Mouse (Mus musculus) limb, embryonic 14.5 days (tissue): ENCODE results near the gene Fndc11. TPM values are rescaled to one million over a fixed set of nuclear protein-coding genes. Genes with fewer than 3 reads are reported as not detected.

Experiments used
- ATAC-seq: fragments of 200-750 bp; cut with Nextera tagmentation; 2 replicates; pipeline ENCODE4 v1.8.0; 2017; ENCODE audit warnings: low read depth, moderate number of reproducible peaks, moderate TSS enrichment; ENCODE audit not compliant: low FRiP score
- DNase-seq: peaks from one replicate; pipeline ENCODE4 v3.0.0-alpha.2; 2015; ENCODE audit warnings: low spot score
- H3K27ac ChIP-seq: fragments of 300-500 bp; sonication (generic); replicated peaks from 2 replicates; pipeline ENCODE4 v1.5.1; 2014; ENCODE audit warnings: low read depth, mild to moderate bottlenecking, low read length, moderate library complexity, mixed read lengths
- H3K27me3 ChIP-seq: fragments of 300-500 bp; sonication (generic); 2 replicates; pipeline ENCODE4 v1.6.1; 2014; ENCODE audit warnings: low read length, mixed read lengths; ENCODE audit not compliant: control insufficient read depth, insufficient read depth
- H3K36me3 ChIP-seq: fragments of 300-500 bp; sonication (generic); 2 replicates; pipeline ENCODE4 v1.6.1; 2014; ENCODE audit warnings: mild to moderate bottlenecking, low read length, moderate library complexity, mixed read lengths; ENCODE audit not compliant: control insufficient read depth, insufficient read depth
- H3K4me1 ChIP-seq: fragments of 300-500 bp; sonication (generic); 2 replicates; pipeline ENCODE4 v1.6.1; 2014; ENCODE audit warnings: antibody characterized with exemption, low read length, mixed read lengths; ENCODE audit not compliant: control insufficient read depth, insufficient read depth
- H3K4me2 ChIP-seq: fragments of 300-500 bp; sonication (generic); replicated peaks from 2 replicates; pipeline ENCODE4 v1.6.1; 2014; ENCODE audit warnings: low read depth, mild to moderate bottlenecking, low read length, moderate library complexity; ENCODE audit not compliant: severe bottlenecking
- H3K4me3 ChIP-seq: fragments of 300-500 bp; sonication (generic); replicated peaks from 2 replicates; pipeline ENCODE4 v1.5.1; 2014; ENCODE audit warnings: low read length
- H3K9ac ChIP-seq: fragments of 300-500 bp; sonication (generic); 2 replicates; pipeline ENCODE4 v1.6.1; 2014; ENCODE audit warnings: mild to moderate bottlenecking, low read depth, low read length, moderate library complexity; ENCODE audit not compliant: severe bottlenecking
- H3K9me3 ChIP-seq: fragments of 300-500 bp; sonication (generic); 2 replicates; pipeline ENCODE4 v1.6.1; 2016; ENCODE audit warnings: low read length; ENCODE audit not compliant: control insufficient read depth
- POLR2A ChIP-seq: fragments of 200-500 bp; IDR thresholded peaks from 2 replicates; pipeline ENCODE4 v1.8.0; 2012; ENCODE audit warnings: inconsistent platforms, mild to moderate bottlenecking, moderate library complexity, borderline replicate concordance; ENCODE audit not compliant: insufficient read depth, insufficient read length; ENCODE audit errors: extremely low read depth
- WGBS: fragments of 180-500 bp; shearing (Covaris S2); extraction: QIAGEN DNeasy Blood & Tissue Kit; methylation state at CpG from one replicate; pipeline ENCODE4 v1.1.7; 2014; 5-methylcytosine and 5-hydroxymethylcytosine counted together
- polyA plus RNA-seq, 2 experiments: library from polyadenylated mRNA; depleted of rRNA in 1 of 2; stranded (reverse) in 1 of 2; unstranded in 1 of 2; fragments of >200 nt; fragmentation: Nextera tagmentation in 1 of 2; extraction: Ambion mirVana in 1 of 2; gene quantifications; 2 replicates each; pipeline versions ENCODE4 v1.2.1 to v1.2.3; 2012 to 2014

Gene Fndc11
- polyA plus RNA-seq, 2 experiments = 0.28 TPM; not detected in 1

- Histone ChIP-seq H3K36me3 (peaks cover 12% of the 10 kb centered on the region; the same call in 1 of the 2 replicates), H3K9ac (no peak overlapping the region), H3K9me3 (no peaks in the 10 kb centered on the region), H3K27ac (no peak overlapping the region), H3K4me1 (peaks cover 8% of the 10 kb centered on the region; the same call in 1 of the 2 replicates), H3K4me2 (no peak overlapping the region), H3K27me3 (no peaks in the 10 kb centered on the region), H3K4me3 (no peak overlapping the region)
- no peak for ATAC-seq
- WGBS = 66% methylated on average over 3 of the region's 3 CpGs
- TF ChIP-seq POLR2A = no peak
- no peak for DNase-seq
These were observed 26.8 kb upstream of the Fndc11 start for GRCm38 (mm10) chr2:181193044-181193443.

DNA sequence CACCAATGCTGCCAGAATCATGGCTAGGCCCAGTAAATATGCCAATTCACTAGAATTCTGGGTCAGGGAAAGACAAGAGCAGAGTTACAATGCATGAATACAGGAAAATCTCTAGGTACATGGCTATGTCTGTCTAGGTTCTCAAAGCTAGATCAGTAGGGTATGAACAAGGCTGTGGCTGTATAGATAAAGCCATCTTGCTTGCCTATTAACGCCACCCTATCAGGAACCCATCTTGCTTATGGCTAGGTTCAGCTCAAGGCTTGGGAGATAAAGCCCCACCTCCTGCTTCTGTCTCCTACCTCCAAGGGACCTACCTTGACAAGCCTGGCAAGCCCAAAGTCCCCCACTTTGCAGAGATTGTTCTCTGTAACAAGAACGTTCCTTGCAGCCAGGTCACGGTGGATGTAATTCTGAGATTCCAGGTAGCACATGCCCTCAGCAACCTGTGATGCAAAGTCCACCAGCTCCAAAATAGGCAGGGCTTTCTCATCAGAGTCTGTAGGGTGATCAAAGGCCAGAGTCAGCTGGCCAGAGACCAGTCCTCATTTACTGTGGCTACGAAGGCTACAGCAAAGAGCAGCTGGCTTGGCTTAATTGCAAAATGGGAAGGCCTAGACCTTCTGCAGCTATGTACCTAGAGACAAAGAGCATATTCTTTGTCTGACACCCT is 23.0 kb upstream of the Fndc11 start:
- no peak overlapping the region for H3K4me3 ChIP-seq
- H3K27ac ChIP-seq = no peak overlapping the region
- no peak overlapping the region for H3K4me2 ChIP-seq
- 83% methylated on average over 4 of the region's 4 CpGs for WGBS
- no peaks in the 10 kb centered on the region for H3K36me3 ChIP-seq
- no peak for ATAC-seq
- H3K9me3 ChIP-seq = no peaks in the 10 kb centered on the region
- no peaks in the 10 kb centered on the region for H3K27me3 ChIP-seq
- no peak for DNase-seq
- TF ChIP-seq POLR2A = no peak
- H3K4me1 ChIP-seq = no peaks in the 10 kb centered on the region
- H3K9ac ChIP-seq = no peak overlapping the region

GRCm38 (mm10) chr2:181201606-181202005 is 18.2 kb upstream of the Fndc11 start:
- no peak overlapping the region for H3K4me2 ChIP-seq
- DNase-seq (no peak), ATAC-seq (no peak)
- no peak overlapping the region for H3K27ac ChIP-seq
- no peak overlapping the region for H3K4me3 ChIP-seq
- H3K9ac ChIP-seq = no peak overlapping the region
- TF ChIP-seq POLR2A = no peak
- no peaks in the 10 kb centered on the region for H3K27me3 ChIP-seq
- H3K4me1 ChIP-seq = no peaks in the 10 kb centered on the region
- no peaks in the 10 kb centered on the region for H3K36me3 ChIP-seq
- WGBS = 62% methylated on average over 3 of the region's 3 CpGs
- no peaks in the 10 kb centered on the region for H3K9me3 ChIP-seq

GRCm38 (mm10) chr2:181202422-181202821 is 17.4 kb upstream of the Fndc11 start, which contains the start of gene Ptk6:
TSS of gene Ptk6 (minus strand) at chr2:181202789.
- H3K27ac ChIP-seq = no peak within 1 kb of the TSS
- no peaks in the 10 kb centered on the region for H3K36me3 ChIP-seq
- no peaks in the 10 kb centered on the region for H3K4me1 ChIP-seq
- no peak within 1 kb of the TSS for H3K4me2 ChIP-seq
- no peak for TF ChIP-seq POLR2A
- DNase-seq (no peak), ATAC-seq (no peak)
- H3K27me3 ChIP-seq = no peaks in the 10 kb centered on the region
- no peaks in the 10 kb centered on the region for H3K9me3 ChIP-seq
- no peak within 1 kb of the TSS for H3K4me3 ChIP-seq
- WGBS = 85% methylated on average over 3 of the region's 3 CpGs
- no peak within 1 kb of the TSS for H3K9ac ChIP-seq

- Histone ChIP-seq H3K9me3 (no peaks in the 10 kb centered on the region), H3K4me1 (no peaks in the 10 kb centered on the region), H3K4me2 (no peak overlapping the region), H3K4me3 (no peak overlapping the region), H3K27ac (no peak overlapping the region), H3K9ac (no peak overlapping the region), H3K27me3 (no peaks in the 10 kb centered on the region), H3K36me3 (no peaks in the 10 kb centered on the region)
- WGBS = 78% methylated on average over 6 of the region's 6 CpGs
- no peak for TF ChIP-seq POLR2A
- DNase-seq (no peak), ATAC-seq (no peak)
These were observed 16.9 kb upstream of the Fndc11 start for GRCm38 (mm10) chr2:181202886-181203285.
